Mouse (Mus musculus) liver, embryonic 16.5 days (tissue): ENCODE measurements around the gene Tfip11. TPM values are rescaled to one million over a fixed set of nuclear protein-coding genes. Genes with fewer than 3 reads are reported as not detected.

Experiments
- ATAC-seq: fragments of 200-750 bp; cut with Nextera tagmentation; 2 replicates; pipeline ENCODE4 v1.8.0; 2017; ENCODE audit warnings: low read depth, mild to moderate bottlenecking, moderate number of reproducible peaks, moderate library complexity
- H3K27ac ChIP-seq: fragments of 300-500 bp; sonication (generic); 2 replicates; pipeline ENCODE4 v1.5.1; 2014; ENCODE audit warnings: mild to moderate bottlenecking, low read length
- H3K27me3 ChIP-seq: fragments of 300-500 bp; sonication (generic); 2 replicates; pipeline ENCODE4 v1.6.1; 2014; ENCODE audit warnings: low read depth, low read length, mixed read lengths; ENCODE audit not compliant: control insufficient read depth, insufficient read depth
- H3K36me3 ChIP-seq: fragments of 300-500 bp; sonication (generic); 2 replicates; pipeline ENCODE4 v1.6.1; 2014; ENCODE audit warnings: mild to moderate bottlenecking; ENCODE audit not compliant: control insufficient read depth, insufficient read depth
- H3K4me1 ChIP-seq: fragments of 300-500 bp; sonication (generic); 2 replicates; pipeline ENCODE4 v1.6.1; 2014; ENCODE audit warnings: low read depth, low read length, mixed read lengths; ENCODE audit not compliant: control insufficient read depth
- H3K4me2 ChIP-seq: fragments of 300-500 bp; sonication (generic); 2 replicates; pipeline ENCODE4 v1.6.1; 2014; ENCODE audit warnings: low read depth, low read length, mixed read lengths
- H3K4me3 ChIP-seq: fragments of 300-500 bp; sonication (generic); 2 replicates; pipeline ENCODE4 v1.5.1; 2014; ENCODE audit warnings: low read depth, mild to moderate bottlenecking, low read length
- H3K9ac ChIP-seq: fragments of 300-500 bp; sonication (generic); 2 replicates; pipeline ENCODE4 v1.6.1; 2014; ENCODE audit warnings: low read depth, low read length
- H3K9me3 ChIP-seq: fragments of 300-500 bp; sonication (generic); replicated peaks from 2 replicates; pipeline ENCODE4 v1.6.1; 2016; ENCODE audit warnings: low read length; ENCODE audit not compliant: control insufficient read depth
- WGBS: fragments of 180-500 bp; shearing (Covaris S2); extraction: QIAGEN DNeasy Blood & Tissue Kit; methylation state at CpG from one replicate; pipeline ENCODE4 v1.1.7; 2014; ENCODE audit not compliant: insufficient replicate concordance; 5-methylcytosine and 5-hydroxymethylcytosine counted together
- polyA plus RNA-seq: library from polyadenylated mRNA; unstranded; fragments of >200 nt; fragmentation: Nextera tagmentation; extraction: Ambion mirVana; gene quantifications from 2 replicates; pipeline ENCODE4 v1.2.1, GENCODE M21; 2015

Gene Tfip11
- polyA plus RNA-seq, 1 experiment from 2014 or later, result 11.8 TPM

DNA sequence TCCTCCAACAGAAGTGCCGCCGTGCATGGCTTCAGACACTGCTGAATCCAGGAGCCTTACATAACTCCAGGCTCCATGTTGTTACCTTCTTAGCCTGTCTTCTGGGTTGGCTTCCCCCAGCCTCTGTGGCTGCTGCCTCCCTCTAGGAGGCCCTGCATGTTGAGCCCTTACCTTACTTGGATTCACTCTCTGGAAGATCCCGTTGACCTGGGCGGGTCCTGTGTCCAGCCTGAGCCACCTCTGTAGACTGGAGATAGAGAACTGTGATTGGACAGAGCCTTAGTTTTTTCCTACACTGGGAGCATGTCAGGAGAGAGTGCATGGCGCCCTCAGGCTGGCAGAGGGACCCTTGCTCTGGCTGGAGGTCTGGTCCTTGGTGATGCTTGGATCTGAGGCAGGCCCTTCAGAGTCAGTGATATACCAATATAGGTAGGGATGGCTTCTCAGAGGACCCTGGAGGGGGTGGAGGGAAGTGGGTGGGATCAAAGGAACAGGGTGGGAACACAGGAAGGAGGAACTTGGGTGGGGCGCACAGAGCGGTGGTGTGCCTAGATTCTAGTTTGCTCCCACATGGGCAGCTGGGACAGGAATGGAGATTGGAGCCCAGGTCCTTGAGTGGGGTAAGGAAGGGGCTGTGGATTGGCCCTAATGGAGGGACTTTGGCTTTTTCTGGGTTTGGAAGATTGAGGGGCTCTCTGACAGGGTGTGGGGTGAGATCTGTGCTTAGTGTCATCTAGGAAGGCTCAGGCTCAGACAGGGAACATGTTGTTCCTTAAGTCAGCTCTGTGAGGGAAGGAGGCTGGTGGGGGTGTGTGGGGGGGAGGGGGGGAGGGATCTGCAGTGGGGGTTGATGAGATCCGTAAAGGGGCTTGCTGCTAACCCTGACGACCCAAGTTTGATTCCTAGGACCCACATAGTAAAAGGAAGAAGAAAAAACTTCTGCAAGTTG lies 37.7 kb upstream of the Tfip11 start:
- Histone ChIP-seq H3K36me3 (no peaks in the 10 kb centered on the region), H3K4me3 (no peak overlapping the region), H3K4me2 (no peak overlapping the region), H3K4me1 (peaks cover 65% of the 10 kb centered on the region), H3K27ac (peak overlapping the region; percentile 4; the same call in 1 of the 2 replicates), H3K9ac (no peak overlapping the region), H3K9me3 (no peaks in the 10 kb centered on the region), H3K27me3 (no peaks in the 10 kb centered on the region)
- 68% methylated on average over 8 of the region's 9 CpGs for WGBS
- no peak for ATAC-seq

- no peak overlapping the region for H3K27ac ChIP-seq
- no peaks in the 10 kb centered on the region for H3K27me3 ChIP-seq
- 55% methylated on average over 8 of the region's 8 CpGs for whole genome bisulfite sequencing
- no peak overlapping the region for H3K4me3 ChIP-seq
- no peaks in the 10 kb centered on the region for H3K36me3 ChIP-seq
- no peak overlapping the region for H3K4me2 ChIP-seq
- H3K9ac ChIP-seq, result no peak overlapping the region
- no peaks in the 10 kb centered on the region for H3K9me3 ChIP-seq
- ATAC-seq, result no peak
- peaks cover 63% of the 10 kb centered on the region for H3K4me1 ChIP-seq
Measured at GRCm38 (mm10) chr5:112289236-112289635, 36.9 kb upstream of the Tfip11 start.

DNA sequence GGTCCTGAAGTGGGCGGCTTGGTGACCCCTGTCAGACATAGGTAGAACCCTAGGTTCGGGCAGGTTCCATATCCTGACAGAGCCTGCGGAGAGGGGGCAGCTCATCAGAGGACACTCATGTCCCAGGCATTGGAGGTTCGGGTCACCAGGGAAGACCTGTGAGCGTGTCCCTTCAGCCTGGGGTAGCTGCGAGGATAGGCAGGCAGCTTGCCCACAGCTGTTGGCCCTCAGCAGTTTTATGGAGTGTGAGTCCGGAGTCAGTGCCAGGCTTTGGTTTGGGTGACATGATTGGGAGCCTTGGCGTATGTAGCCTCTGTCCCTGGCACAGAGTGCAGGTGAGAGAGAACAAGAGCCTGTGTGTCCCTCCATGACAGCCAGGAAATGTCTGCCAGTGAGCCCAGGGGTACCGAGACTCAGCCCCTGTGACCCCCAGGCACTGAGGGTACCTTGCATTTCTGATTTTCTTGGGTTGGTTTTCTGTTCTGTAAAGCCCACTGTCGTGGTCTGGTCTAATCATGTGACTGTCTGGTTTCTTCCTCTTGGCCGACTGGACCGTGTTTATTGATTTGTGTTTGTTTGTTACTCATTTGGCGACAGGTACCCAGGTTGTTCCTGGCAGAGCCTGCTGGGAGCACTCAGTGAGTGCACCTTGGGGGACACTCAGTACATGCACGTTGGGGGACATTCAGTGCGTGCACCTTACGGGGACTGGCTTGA lies 36.2 kb upstream of the Tfip11 start:
- H3K9ac ChIP-seq, result no peak overlapping the region
- no peak for ATAC-seq
- peaks cover 64% of the 10 kb centered on the region for H3K4me1 ChIP-seq
- 71% methylated on average over 16 of the region's 16 CpGs for WGBS
- no peak overlapping the region for H3K4me2 ChIP-seq
- H3K4me3 ChIP-seq, result no peak overlapping the region
- H3K36me3 ChIP-seq, result no peaks in the 10 kb centered on the region
- H3K27me3 ChIP-seq, result no peaks in the 10 kb centered on the region
- no peaks in the 10 kb centered on the region for H3K9me3 ChIP-seq
- no peak overlapping the region for H3K27ac ChIP-seq

DNA sequence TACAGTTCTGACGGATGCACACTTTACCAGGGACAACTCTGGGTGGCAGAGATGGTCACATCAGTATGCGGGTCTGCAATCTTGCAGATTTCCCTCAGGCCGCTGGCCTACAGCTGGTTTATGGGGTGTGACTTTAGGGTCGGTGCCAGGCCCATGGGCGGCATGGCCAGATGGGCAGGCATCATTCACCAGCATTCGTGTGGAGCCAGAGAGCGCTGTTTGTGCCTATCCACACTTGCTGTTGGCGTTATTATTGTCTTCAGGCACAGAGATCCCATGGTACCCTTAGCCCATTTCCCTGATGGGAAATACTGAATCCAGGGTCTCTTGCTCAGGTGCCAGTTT lies 35.6 kb upstream of the Tfip11 start:
- Histone ChIP-seq H3K36me3 (no peaks in the 10 kb centered on the region), H3K4me3 (no peak overlapping the region), H3K9ac (no peak overlapping the region), H3K4me2 (no peak overlapping the region), H3K27ac (no peak overlapping the region), H3K4me1 (peaks cover 64% of the 10 kb centered on the region), H3K9me3 (no peaks in the 10 kb centered on the region), H3K27me3 (no peaks in the 10 kb centered on the region)
- 83% methylated on average over 8 of the region's 8 CpGs for WGBS
- no peak for ATAC-seq

DNA sequence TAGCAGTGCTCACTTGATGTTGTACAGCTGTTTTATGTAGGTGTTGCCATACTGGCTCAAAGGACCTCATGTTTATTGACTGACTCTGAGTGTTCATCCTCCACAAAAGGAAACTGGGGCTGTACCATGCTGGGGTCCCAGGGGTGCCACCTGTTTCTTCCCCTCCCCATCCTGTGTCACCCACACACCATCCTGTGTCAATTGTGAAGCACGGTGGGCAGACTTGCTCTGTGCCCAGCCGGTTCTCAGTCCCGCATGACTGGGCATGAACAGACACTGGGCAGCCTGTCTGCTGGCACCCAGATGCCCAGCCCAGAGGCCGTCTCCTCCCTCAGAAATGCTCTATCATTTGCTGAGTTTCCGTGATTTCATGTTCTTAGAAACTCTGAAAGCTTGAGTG lies 34.3 kb upstream of the Tfip11 start:
- H3K4me1 ChIP-seq, result peaks cover 66% of the 10 kb centered on the region
- no peak for ATAC-seq
- H3K27me3 ChIP-seq, result no peaks in the 10 kb centered on the region
- WGBS, result 69% methylated on average over 5 of the region's 5 CpGs
- H3K27ac ChIP-seq, result no peak overlapping the region
- H3K9ac ChIP-seq, result no peak overlapping the region
- H3K4me3 ChIP-seq, result no peak overlapping the region
- no peak overlapping the region for H3K4me2 ChIP-seq
- no peaks in the 10 kb centered on the region for H3K9me3 ChIP-seq
- no peaks in the 10 kb centered on the region for H3K36me3 ChIP-seq

- Histone ChIP-seq H3K9me3 (no peaks in the 10 kb centered on the region), H3K4me1 (peaks cover 66% of the 10 kb centered on the region), H3K27ac (no peak overlapping the region), H3K4me3 (no peak overlapping the region), H3K27me3 (no peaks in the 10 kb centered on the region), H3K4me2 (no peak overlapping the region), H3K36me3 (no peaks in the 10 kb centered on the region), H3K9ac (0 out of 2 replicates have a peak overlapping the region, but pooled peaks have one; percentile 12)
- ATAC-seq, result no peak
- WGBS, result 74% methylated on average over 17 of the region's 17 CpGs
Measured at GRCm38 (mm10) chr5:112292343-112292980, 33.7 kb upstream of the Tfip11 start.

GRCm38 (mm10) chr5:112293800-112294199 lies 32.4 kb upstream of the Tfip11 start:
- Histone ChIP-seq H3K4me1 (peaks cover 67% of the 10 kb centered on the region), H3K36me3 (no peaks in the 10 kb centered on the region), H3K9ac (no peak overlapping the region), H3K4me3 (no peak overlapping the region), H3K27me3 (no peaks in the 10 kb centered on the region), H3K4me2 (no peak overlapping the region), H3K27ac (peak overlapping the region; percentile 34; the same call in 1 of the 2 replicates), H3K9me3 (no peaks in the 10 kb centered on the region)
- ATAC-seq, result no peak
- WGBS, result 44% methylated on average over 2 of the region's 2 CpGs

- peak; percentile 15; the same call in 1 of the 2 replicates for ATAC-seq
- peak overlapping the region; percentile 46; the same call in 1 of the 2 replicates for H3K27ac ChIP-seq
- no peak overlapping the region for H3K9ac ChIP-seq
- 66% methylated on average over 4 of the region's 4 CpGs for WGBS
- no peak overlapping the region for H3K4me2 ChIP-seq
- H3K36me3 ChIP-seq, result no peaks in the 10 kb centered on the region
- H3K27me3 ChIP-seq, result no peaks in the 10 kb centered on the region
- no peaks in the 10 kb centered on the region for H3K9me3 ChIP-seq
- H3K4me1 ChIP-seq, result peaks cover 76% of the 10 kb centered on the region
- no peak overlapping the region for H3K4me3 ChIP-seq
Measured at GRCm38 (mm10) chr5:112294696-112295095, 31.5 kb upstream of the Tfip11 start.
